Mouse (Mus musculus) left cerebral cortex, adult 18-20 months (tissue): Measurements from ENCODE around the gene Mgp. TPM values are rescaled to one million over a fixed set of nuclear protein-coding genes. Genes with fewer than 3 reads are reported as not detected.

Experiments used
- DNase-seq, 2 experiments: peaks; one replicate each; pipeline ENCODE4 v3.0.0; 2021 to 2022; ENCODE audit warnings: low spot score in 2 of 2, mixed read lengths in 1 of 2
- long read RNA-seq, 2 experiments: library from polyadenylated mRNA; stranded (forward); transcript quantifications; one replicate each; pipeline ENCODE4 v2.0.0; 2021
- total RNA-seq, 2 experiments: library from RNA; stranded (reverse); gene quantifications; 2 replicates each; pipeline ENCODE4 v1.2.3; 2021

Mgp gene
- 10 to 100 TPM; 43.3 to 51.2 TPM for total RNA-seq
- long read RNA-seq, experiment 1, transcript Mgp-201 (4 exons, 617 nt), result major isoform, 17 of 18 reads
- long read RNA-seq, experiment 1, partial matches to known transcripts, result 0 of 18 reads
- long read RNA-seq, experiment 1, other reads (novel, unspliced or antisense), result 1 of 18 reads
- long read RNA-seq, experiment 2, transcript Mgp-201 (4 exons, 617 nt), result major isoform, 7 of 7 reads
- long read RNA-seq, experiment 2, partial matches to known transcripts, result 0 of 7 reads
- long read RNA-seq, experiment 2, other reads (novel, unspliced or antisense), result 0 of 7 reads

DNA sequence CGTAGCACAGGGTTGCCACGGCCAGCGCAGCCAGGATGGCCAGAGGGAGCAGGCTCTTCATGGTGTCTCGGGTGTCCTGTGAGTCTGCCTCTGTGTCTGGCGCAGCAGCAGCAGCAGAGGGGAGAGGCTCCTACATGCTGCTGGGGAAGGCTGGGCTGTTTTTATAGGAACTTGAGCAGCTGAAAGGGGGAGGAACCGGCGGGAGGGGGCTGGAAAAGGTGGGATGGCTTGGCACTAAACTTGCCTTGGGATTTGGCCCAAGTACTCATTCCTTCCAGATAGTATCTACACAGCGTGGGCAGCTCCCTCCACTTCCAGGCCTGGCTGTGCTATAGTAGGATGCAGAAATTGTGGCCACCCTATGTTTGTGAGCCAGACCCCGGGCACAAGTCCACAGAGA lies at the start of gene Mgp:
Mgp (minus strand) TSS at position 154 of the 400 bp plus-strand sequence.
- peak; percentile 63 to 72 for DNase-seq

DNA sequence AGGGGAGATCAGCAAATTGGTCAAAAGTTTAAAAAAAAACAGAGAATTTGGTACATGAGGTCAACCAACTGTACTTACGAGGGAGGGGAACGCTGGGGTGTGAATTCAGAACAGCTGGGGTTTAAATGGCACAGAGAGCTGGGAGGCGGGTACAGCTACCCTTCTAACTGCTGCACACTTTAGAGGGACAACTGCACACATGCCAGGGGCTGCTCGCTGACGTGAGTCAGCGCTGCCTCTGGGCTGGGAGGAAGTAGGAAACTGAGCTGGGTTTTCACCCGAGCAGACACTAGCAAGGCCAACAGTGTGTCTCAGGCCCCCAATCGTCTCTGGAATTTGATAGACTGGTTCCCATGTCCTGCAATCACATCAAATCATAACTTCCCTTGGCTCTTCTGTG lies 49.4 kb upstream of the Mgp start:
- no peak for DNase-seq

GRCm38 (mm10) chr6:136923532-136923931 lies 47.9 kb upstream of the Mgp start, which contains the start of gene Pde6h:
Gene Pde6h, plus strand, starts transcription at chr6:136923832.
- no peak for DNase-seq

GRCm38 (mm10) chr6:136922871-136923270 lies 47.2 kb upstream of the Mgp start:
- DNase-seq, result no peak

DNA sequence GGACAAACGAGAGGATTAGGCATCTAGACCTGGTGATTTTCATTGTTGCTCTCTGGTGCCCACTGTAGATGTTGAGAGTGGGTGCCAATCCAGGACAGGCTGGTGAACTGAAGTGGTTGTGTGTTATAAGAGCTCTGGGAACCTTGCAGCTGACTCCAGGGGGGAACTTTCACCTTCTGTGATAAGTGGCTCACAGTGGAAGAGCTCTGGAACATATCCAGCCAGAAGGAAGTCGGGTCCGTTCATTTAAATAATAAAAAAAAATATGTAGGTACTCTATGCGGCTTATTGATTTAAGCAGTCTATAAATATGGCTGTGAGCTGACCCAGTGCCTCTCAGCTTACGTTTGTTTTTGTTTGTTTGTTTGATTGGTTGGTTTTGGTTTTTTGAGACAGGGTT lies 46.5 kb upstream of the Mgp start, which contains the start of gene Erp27:
Erp27 (minus strand) TSS at position 101 of the 400 bp plus-strand sequence.
- DNase-seq, result no peak

DNA sequence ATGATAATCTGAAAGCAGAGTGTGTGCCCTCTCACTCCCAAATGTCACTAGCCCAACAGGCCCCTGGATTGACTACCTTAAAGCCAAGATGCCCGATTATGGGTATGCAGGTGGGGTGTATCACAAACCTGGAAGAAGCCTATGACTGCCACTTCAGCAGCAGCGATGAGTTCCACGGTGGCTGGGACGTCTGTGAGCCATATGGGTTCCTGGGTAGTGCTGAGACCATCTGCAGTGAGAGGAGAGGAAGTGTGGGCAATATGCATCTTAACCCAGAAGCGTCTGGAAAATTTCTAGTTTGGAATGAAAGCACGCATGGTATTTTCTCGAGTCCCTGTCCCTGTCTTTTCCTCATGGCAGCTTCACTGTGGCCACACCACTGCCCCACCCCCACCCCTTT lies 46.0 kb upstream of the Mgp start:
- no peak for DNase-seq

- DNase-seq, result peak; percentile 75 to 86
Observed at GRCm38 (mm10) chr6:136920320-136921257, 45.0 kb upstream of the Mgp start.

GRCm38 (mm10) chr6:136917885-136918284 lies 42.3 kb upstream of the Mgp start:
- DNase-seq, result no peak

- DNase-seq, result no peak
Observed at GRCm38 (mm10) chr6:136915721-136916395, 40.2 kb upstream of the Mgp start.

GRCm38 (mm10) chr6:136914234-136914633 lies 38.6 kb upstream of the Mgp start:
- DNase-seq, result no peak

GRCm38 (mm10) chr6:136913384-136914126 lies 37.9 kb upstream of the Mgp start:
- no peak for DNase-seq

DNA sequence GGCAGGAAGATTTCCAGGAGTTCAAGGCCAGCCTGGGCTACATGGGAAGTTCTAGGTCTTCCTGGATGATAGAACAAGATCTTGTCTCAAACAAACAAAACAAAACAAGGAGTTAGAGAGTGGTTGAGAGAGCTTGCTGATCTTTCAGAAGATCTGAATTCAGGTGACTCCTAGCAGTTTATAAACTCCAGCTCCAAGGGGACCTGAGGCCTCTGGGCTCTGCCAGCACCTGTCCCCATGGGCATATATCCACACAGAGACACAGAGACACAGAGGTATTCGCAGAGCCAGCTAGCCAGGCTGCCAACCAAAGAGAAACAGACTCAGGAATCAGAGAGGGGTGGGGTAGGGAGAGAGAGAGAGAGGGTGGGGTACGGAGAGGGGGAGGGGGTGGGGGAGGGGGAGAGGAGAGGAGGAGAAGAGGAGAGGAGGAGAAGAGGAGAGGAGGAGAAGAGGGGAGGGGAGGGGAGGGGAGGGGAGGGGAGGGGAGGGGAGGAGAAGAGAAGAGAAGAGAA lies 37.2 kb upstream of the Mgp start:
- DNase-seq, result no peak

DNA sequence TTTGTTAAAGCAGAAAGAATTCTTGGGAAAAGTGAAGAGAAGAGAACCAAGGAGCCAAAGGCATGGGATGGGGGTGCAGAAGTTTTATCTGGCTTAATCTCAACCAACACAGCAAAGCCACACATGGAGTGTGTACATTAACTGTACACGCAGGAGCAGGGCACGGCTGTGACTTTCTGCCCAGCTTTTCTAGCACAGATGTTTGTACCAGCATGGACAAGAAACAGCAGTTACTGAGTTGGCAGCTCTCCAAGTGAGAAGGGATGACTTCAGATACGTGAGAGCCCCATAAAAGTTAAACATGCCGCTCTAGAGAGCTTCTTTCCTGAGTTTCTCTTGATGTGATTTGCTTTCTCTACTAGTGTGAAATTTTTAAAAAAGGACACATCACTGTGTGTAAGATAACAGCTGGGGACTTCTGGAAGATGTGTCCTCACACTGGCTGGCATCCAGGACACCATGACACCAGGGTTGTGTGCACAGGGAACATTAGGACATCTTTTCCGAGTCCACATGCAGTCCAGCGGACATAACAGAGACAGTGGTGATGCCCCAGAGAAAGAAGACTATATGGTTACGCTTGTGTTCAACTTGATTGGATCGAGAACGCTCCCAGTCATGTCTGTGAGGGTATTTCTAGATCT lies 34.7 kb upstream of the Mgp start:
- DNase-seq, result no peak

GRCm38 (mm10) chr6:136906937-136907293 lies 31.3 kb upstream of the Mgp start:
- DNase-seq, result no peak

DNA sequence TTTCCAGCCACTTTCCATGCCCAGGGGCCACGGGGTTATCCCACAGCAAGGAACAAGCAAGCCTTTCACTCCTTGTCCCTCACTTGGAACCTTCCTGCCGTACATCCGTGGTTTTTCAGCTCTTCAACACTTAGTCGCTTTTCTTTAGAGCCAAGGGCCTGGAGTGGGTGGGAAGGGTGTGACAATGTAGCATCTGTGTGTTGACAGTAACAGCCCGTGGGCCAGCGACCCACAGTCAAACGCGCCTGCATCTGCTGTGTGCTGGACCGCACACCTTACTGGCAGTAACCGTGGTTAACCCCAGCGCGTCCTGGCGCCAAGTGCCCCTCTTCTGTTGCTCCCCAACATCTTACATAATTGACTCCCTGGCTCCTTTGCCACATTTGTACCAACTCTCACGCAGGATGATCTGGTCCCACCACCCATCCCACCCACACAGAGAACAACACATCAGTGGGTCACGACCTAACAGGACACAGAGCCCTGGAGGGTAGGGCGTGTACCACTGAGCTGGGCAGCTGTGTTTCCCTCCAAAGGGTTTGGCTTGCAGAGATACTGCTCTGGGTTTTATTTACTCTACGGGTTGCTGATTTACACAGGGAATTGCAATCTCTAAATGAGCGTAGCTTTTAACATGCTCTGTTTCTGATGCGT lies 30.8 kb upstream of the Mgp start:
- no peak for DNase-seq

DNA sequence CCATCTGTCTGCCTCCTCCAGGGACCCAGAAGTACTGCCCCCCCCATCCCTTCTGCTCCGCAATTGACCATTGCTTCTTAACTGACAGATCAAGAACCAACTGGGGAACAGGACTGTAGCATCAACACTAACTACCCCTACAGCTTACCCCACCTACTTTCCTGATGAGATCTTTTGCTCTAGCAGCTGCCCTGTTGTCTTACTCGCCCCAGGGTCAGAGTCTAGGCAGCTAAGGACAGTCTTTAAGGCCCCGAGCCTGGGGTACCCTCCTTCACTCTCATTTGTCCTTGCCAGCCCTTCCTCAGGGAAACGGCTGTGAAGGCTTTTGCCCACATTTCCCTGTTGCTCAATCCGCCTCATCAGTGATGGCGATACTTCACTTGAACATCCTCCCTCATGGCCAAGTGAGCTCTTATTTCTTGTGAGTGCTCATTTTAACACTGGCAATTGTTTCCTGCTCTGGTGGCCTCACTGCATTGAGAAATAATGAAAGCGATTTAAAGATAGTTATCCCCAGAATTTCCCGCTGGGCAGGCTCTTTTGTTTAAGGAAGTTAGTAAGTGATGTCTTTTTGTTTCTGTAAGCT lies 28.4 kb upstream of the Mgp start:
- DNase-seq, result no peak

DNA sequence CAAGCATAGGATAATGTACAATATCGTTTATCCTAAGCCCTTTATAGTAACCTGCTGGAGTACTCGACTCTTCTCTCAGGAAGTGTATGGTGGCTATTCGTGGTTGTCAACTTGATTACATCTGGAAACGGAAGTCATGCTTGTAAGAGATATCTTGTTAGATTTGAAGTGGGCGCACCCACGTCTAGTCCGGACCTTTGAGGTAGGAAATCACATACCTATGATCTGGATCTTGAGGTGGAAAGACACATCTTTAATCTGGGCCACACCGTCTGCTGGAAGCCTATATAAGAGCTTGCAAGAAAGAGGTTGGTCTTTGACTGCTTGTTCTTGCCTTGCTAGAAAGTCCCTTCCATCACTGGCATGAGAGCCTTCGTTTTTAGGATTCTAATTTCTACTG lies 26.9 kb upstream of the Mgp start:
- DNase-seq, result no peak

DNA sequence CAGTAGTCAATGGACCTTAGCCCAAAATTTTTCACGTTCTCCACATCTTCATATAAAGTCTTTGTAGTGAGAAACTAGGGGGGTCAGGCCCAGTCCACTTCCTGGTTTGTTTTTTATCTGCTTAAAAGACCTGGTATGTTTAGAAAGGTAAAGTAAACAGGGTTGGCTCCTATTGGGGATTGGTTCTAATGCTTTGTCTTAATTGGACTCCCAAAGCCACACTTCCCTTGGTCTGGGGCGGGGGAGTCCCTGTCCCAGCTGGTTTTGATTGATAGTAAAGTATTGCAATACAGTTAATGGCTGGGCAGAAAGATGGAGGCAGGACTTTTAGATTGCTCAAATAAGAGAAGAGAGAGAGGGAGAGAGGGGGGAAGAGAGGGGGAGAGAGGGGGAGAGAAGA lies 25.4 kb upstream of the Mgp start:
- no peak for DNase-seq

- DNase-seq, result no peak
Observed at GRCm38 (mm10) chr6:136900369-136901009, 24.9 kb upstream of the Mgp start.
